Mouse (Mus musculus): ENCODE results near the gene Tdgf1. TPM values are rescaled to one million over a fixed set of nuclear protein-coding genes. Genes with fewer than 3 reads are reported as not detected.

The Tdgf1 gene
- not detected in 2 replicates for polyA plus RNA-seq (2011; ENCODE audit: insufficient read length, low read depth, missing spikeins)

DNA sequence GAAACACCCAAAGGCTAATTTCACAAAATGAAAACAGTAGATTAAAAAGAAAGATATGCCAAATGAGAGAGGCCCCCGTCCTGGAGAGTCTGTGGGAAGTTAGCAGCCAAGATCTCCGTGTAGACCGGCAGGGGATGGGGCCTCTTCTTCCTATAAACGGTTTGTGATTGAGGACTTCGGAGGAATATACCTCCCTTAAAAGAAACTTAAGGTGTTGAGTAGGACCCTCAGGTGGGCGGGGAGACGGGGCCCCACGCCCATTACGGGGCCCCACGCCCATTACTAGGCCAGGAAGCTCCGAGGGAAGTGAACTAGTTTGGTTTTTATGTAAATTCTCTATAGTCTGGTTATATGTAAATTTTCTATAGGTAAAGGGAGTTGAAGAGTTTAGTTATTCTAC lies at the start of gene Tdgf1:
Gene Tdgf1, minus strand, starts transcription at position 233 of the 400 bp plus-strand sequence.
- Histone ChIP-seq H3K27ac (ENCODE audit: insufficient read depth, low read length) (no peak within 1 kb of the TSS), H3K4me1 (ENCODE audit: control insufficient read depth, insufficient read depth, low read length) (no peaks in the 10 kb centered on the region), H3K4me3 (ENCODE audit: insufficient read depth, low read length) (no peak within 1 kb of the TSS)
- TF ChIP-seq CTCF (IDR thresholded peaks at IDR 0.05; ENCODE audit: borderline replicate concordance, insufficient read depth, low read length) (no peak), POLR2A (IDR thresholded peaks at IDR 0.05; ENCODE audit: low read depth, low read length) (no peak)

DNA sequence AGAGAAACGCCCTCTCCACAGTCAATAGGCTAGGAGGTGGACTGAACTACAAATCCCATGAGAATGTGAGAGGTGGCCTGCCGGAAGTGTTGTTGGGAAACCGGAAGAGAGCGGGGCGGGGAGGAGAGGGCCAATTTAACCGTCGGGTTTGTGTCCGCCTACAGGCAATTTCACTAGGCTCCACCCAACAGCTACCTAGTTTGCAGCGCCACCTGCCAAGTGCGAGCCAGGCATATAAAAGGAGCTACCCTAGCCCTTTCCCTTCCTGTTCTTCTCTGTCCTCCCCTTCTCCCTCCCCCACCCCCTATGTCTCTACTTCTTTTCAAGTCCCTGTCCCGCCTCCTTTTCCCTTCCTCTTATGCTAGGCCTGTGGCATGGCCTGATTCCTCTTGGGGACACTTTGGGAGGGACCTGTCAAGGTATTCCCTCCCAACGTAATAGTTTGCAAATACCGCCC lies 48.8 kb upstream of the Tdgf1 start:
- Histone ChIP-seq H3K4me3 (ENCODE audit: insufficient read depth, low read length) (peak overlapping the region; percentile 15; the same call in 1 of the 2 replicates), H3K27ac (ENCODE audit: insufficient read depth, low read length) (no peak overlapping the region), H3K4me1 (ENCODE audit: control insufficient read depth, insufficient read depth, low read length) (no peaks in the 10 kb centered on the region)
- TF ChIP-seq CTCF (IDR thresholded peaks at IDR 0.05; ENCODE audit: borderline replicate concordance, insufficient read depth, low read length) (no peak), POLR2A (IDR thresholded peaks at IDR 0.05; ENCODE audit: low read depth, low read length) (no peak)

DNA sequence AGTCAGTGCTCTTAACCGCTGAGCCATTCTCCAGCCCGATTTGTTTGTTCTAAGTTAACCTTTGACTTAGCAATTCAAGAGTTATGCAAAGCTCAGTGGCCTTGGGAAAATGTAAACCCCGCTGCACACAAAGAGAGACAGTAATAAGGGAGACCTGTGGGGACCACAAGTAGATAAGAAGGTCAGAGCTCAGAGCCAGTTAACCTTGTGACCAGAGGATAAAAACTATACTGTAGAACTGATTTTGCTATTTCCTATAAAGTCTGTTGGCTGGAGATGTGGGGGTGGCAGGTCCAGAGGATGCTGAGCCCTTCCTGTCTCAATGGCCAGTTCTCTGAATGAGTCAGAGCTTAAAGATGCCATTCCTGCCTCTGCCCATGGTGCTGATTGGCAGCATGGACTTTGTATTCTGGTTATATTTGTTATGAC lies 47.3 kb upstream of the Tdgf1 start:
- H3K27ac ChIP-seq (ENCODE audit: insufficient read depth, low read length): no peak overlapping the region
- no peaks in the 10 kb centered on the region for H3K4me1 ChIP-seq (ENCODE audit: control insufficient read depth, insufficient read depth, low read length)
- TF ChIP-seq POLR2A (IDR thresholded peaks at IDR 0.05; ENCODE audit: low read depth, low read length): no peak
- no peak for TF ChIP-seq CTCF (IDR thresholded peaks at IDR 0.05; ENCODE audit: borderline replicate concordance, insufficient read depth, low read length)
- no peak overlapping the region for H3K4me3 ChIP-seq (ENCODE audit: insufficient read depth, low read length)

DNA sequence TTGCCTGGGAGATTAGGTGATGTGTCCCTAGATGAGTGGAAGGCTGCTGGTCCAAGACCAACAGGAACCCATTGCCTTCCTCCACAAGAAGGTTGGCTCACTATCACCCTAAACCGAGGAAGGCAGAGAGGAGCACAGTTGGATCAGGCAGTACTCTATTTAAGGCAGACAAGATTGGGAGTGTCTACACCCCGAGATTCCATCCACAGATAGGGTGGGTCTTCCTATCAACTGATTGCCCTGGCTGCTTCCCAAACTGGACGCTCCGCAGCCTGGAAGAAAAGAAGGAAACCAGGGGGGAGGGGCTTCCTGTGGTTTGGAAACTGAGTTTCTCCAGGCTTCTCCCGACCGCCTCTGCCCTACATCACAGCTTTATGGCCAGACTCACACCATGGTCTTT lies 44.2 kb upstream of the Tdgf1 start, which contains the start of gene Rtp3:
Gene Rtp3, minus strand, starts transcription at position 380 of the 400 bp plus-strand sequence.
- H3K4me1 ChIP-seq (ENCODE audit: control insufficient read depth, insufficient read depth, low read length): no peaks in the 10 kb centered on the region
- H3K27ac ChIP-seq (ENCODE audit: insufficient read depth, low read length): no peak within 1 kb of the TSS
- no peak within 1 kb of the TSS for H3K4me3 ChIP-seq (ENCODE audit: insufficient read depth, low read length)
- TF ChIP-seq POLR2A (IDR thresholded peaks at IDR 0.05; ENCODE audit: low read depth, low read length) (no peak), CTCF (IDR thresholded peaks at IDR 0.05; ENCODE audit: borderline replicate concordance, insufficient read depth, low read length) (no peak)

DNA sequence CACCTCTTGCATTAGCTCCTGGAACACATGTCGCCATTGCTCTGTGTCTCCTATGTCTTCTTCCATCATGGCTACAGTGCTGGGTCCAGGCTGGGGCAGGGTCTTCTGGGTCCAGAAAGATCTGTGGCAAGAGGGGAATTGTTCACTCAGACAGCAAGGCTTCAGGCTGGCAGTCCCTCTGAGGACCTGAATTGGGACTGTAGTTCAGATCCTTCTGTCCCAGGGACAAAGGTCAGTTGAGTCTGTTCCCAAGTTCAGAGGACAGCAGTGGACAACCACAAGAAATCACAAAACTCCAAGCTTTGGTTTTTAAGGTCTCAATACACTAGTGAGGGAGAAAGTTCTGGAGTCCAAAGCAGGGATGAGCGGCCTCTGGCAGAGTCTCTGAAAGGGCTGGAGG lies 43.6 kb upstream of the Tdgf1 start:
- Histone ChIP-seq H3K4me1 (ENCODE audit: control insufficient read depth, insufficient read depth, low read length) (no peaks in the 10 kb centered on the region), H3K27ac (ENCODE audit: insufficient read depth, low read length) (no peak overlapping the region), H3K4me3 (ENCODE audit: insufficient read depth, low read length) (no peak overlapping the region)
- TF ChIP-seq POLR2A (IDR thresholded peaks at IDR 0.05; ENCODE audit: low read depth, low read length) (no peak), CTCF (IDR thresholded peaks at IDR 0.05; ENCODE audit: borderline replicate concordance, insufficient read depth, low read length) (no peak)

DNA sequence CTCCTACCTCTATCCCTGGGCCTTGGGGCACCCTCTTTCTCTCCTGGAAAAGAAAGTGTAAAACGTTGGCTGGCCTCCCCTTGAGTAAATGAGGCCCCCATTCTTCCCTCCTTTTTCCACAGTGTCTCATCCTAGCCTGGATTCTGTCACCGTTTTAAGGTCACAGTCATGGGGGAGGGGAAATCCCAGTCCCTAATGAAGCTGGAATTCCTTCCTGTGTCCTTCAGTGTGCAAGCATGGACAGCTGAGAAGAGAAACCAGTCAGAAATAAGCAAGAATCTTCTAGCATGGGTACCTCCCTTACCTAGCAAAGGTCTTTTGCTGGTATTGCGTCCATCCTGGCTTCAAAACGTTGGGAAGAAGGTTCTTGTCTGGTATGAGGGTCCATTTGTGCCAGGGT lies 43.2 kb upstream of the Tdgf1 start:
- no peak overlapping the region for H3K27ac ChIP-seq (ENCODE audit: insufficient read depth, low read length)
- no peak overlapping the region for H3K4me3 ChIP-seq (ENCODE audit: insufficient read depth, low read length)
- TF ChIP-seq POLR2A (IDR thresholded peaks at IDR 0.05; ENCODE audit: low read depth, low read length): no peak
- TF ChIP-seq CTCF (IDR thresholded peaks at IDR 0.05; ENCODE audit: borderline replicate concordance, insufficient read depth, low read length): no peak
- H3K4me1 ChIP-seq (ENCODE audit: control insufficient read depth, insufficient read depth, low read length): no peaks in the 10 kb centered on the region

DNA sequence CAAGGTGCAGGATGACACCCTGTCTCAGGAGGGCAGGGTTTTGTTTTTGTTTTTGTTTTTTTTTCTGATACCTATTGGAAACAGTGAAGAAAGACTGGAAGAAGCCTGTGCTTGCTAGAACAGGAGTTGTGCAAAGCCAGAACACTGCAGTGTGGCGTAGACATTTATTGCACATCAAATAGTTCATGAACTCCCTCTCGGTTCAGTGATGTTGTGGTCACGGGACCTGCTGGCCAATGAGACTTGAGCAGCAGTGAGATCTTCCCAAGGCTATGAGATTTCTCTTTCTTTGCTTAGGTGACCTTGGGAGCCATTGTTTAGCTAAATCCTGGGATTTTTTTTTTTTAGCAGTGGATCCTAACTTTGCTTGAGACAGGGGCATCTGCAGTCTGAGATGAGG lies 42.1 kb upstream of the Tdgf1 start:
- TF ChIP-seq POLR2A (IDR thresholded peaks at IDR 0.05; ENCODE audit: low read depth, low read length): no peak
- TF ChIP-seq CTCF (IDR thresholded peaks at IDR 0.05; ENCODE audit: borderline replicate concordance, insufficient read depth, low read length): no peak
- Histone ChIP-seq H3K27ac (ENCODE audit: insufficient read depth, low read length) (no peak overlapping the region), H3K4me1 (ENCODE audit: control insufficient read depth, insufficient read depth, low read length) (no peaks in the 10 kb centered on the region), H3K4me3 (ENCODE audit: insufficient read depth, low read length) (no peak overlapping the region)

DNA sequence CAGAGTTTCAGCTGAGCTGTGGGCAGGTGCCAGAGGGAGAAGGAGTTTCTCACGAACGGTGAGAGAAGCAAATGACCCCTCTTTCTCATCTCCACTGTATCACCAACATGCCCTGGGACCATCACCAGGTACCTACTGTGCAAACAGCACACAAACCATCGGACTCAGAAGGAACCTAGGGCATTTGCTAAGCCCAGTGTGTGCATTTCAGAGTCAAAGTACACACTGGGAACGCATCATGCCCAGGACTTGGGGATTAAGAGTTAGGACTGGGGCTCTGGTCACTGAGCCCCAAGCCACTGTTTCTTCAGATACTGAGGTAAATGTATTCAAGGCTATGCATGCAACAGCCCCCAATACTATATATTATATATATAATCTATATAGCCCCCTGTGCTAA lies 41.4 kb upstream of the Tdgf1 start:
- Histone ChIP-seq H3K27ac (ENCODE audit: insufficient read depth, low read length) (no peak overlapping the region), H3K4me3 (ENCODE audit: insufficient read depth, low read length) (no peak overlapping the region), H3K4me1 (ENCODE audit: control insufficient read depth, insufficient read depth, low read length) (no peaks in the 10 kb centered on the region)
- no peak for TF ChIP-seq CTCF (IDR thresholded peaks at IDR 0.05; ENCODE audit: borderline replicate concordance, insufficient read depth, low read length)
- no peak for TF ChIP-seq POLR2A (IDR thresholded peaks at IDR 0.05; ENCODE audit: low read depth, low read length)

DNA sequence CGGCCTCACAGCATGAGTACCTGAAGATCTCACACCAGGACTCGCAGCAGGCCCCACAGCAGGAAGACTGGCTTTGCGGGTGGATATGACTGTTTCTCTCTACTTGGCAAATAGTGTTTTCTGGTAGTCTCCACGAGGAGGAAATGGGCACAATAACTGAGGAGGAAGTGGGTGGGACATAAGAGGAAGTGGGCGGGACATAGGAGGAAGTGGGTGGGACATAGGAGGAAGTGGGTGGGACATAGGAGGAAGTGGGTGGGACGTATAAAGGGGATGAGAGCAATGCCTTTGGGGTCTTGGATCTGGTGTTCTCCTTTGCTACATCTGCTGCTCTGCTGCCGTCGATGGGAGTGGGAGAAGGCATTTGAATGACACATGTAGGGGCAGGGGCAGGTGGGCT lies 40.0 kb upstream of the Tdgf1 start:
- Histone ChIP-seq H3K27ac (ENCODE audit: insufficient read depth, low read length) (no peak overlapping the region), H3K4me3 (ENCODE audit: insufficient read depth, low read length) (no peak overlapping the region), H3K4me1 (ENCODE audit: control insufficient read depth, insufficient read depth, low read length) (no peaks in the 10 kb centered on the region)
- no peak for TF ChIP-seq CTCF (IDR thresholded peaks at IDR 0.05; ENCODE audit: borderline replicate concordance, insufficient read depth, low read length)
- no peak for TF ChIP-seq POLR2A (IDR thresholded peaks at IDR 0.05; ENCODE audit: low read depth, low read length)

DNA sequence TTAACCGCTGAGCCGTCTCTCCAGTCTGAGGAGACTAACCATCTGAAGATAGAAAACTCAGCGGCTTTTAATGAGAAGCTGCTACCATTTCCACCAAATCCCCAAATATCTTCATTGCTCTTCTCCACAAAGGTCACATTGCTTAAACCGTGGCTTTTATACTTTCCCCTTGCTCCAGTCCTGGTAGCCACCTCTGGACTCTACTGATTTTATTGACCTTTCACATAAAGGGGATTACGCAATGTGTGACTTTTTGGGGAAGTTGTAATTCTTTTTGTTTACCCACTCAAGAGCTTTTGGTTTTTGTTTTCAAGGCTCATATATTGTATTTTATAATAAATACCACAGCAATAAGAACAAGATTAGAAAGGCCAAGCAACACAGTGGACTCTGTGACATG lies 39.6 kb upstream of the Tdgf1 start:
- H3K4me3 ChIP-seq (ENCODE audit: insufficient read depth, low read length): no peak overlapping the region
- no peak for TF ChIP-seq CTCF (IDR thresholded peaks at IDR 0.05; ENCODE audit: borderline replicate concordance, insufficient read depth, low read length)
- TF ChIP-seq POLR2A (IDR thresholded peaks at IDR 0.05; ENCODE audit: low read depth, low read length): no peak
- H3K27ac ChIP-seq (ENCODE audit: insufficient read depth, low read length): no peak overlapping the region
- H3K4me1 ChIP-seq (ENCODE audit: control insufficient read depth, insufficient read depth, low read length): no peaks in the 10 kb centered on the region

DNA sequence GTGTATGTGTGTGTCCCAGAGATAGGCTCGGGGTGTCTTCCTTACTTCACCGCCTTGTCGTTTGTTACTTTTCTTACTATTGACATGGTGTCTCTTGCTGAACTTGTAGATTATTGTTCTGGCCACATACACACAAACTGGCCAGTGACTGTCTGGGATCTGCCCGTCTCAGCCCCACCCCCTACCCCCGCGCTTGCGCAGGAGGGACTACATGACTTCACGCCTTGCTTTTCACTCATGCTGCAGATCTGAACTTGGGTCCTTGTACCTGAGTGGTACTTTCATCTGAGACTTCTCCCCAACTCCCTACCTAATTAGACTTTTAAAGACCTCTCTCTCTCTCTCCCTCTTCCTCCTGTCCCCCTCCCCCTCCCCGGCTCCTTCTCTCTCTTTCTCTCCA lies 38.1 kb upstream of the Tdgf1 start:
- Histone ChIP-seq H3K27ac (ENCODE audit: insufficient read depth, low read length) (no peak overlapping the region), H3K4me3 (ENCODE audit: insufficient read depth, low read length) (no peak overlapping the region), H3K4me1 (ENCODE audit: control insufficient read depth, insufficient read depth, low read length) (no peaks in the 10 kb centered on the region)
- TF ChIP-seq POLR2A (IDR thresholded peaks at IDR 0.05; ENCODE audit: low read depth, low read length) (no peak), CTCF (IDR thresholded peaks at IDR 0.05; ENCODE audit: borderline replicate concordance, insufficient read depth, low read length) (no peak)

Measured in embryonic fibroblast, embryonic 13.5 days (primary cell).